ENCODE assay signal across 18 mouse cellular contexts in the genomic region with DNA sequence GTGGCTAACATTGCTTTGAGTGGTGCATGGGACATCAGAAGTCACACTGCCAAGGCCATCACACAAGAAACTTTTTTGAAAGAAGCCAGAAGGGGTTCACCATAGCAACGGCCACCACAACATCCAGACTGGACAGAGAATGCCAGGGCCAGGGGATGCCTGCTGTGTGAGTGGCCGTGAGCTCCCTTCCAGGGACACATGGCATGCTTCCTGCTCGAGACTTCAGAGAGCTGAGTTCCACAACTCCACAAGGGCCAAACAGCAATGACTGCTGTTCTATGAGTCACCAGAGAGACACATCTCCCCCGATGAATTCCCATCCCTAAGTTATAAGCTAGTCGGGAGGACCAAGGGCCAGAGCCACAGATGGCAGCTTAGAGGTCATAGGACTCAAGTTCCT. TPM values are rescaled to one million over a fixed set of nuclear protein-coding genes. Genes with fewer than 3 reads are reported as not detected.
A peak's percentile ranks its signal among the peaks of the same experiment; 100 is the strongest.
DNase-seq lines count a peak whose midpoint lies in the region; ATAC-seq and TF ChIP-seq lines count a peak whose summit lies in the region.
"Had no signal": no experiment of that assay in that cellular context is flagged by ENCODE, and none has a peak within 500 bp of the region (broad histone marks: within the 10 kb centered on the region; RNA-seq: fewer than 3 reads in every experiment).

No protein-coding gene starts in this region.

- no peak for ATAC-seq in midbrain, postnatal 0 days (ENCODE audit: low FRiP score)
- ATAC-seq in midbrain, embryonic 14.5 days (ENCODE audit: low FRiP score, low TSS enrichment) = no peak
- ATAC-seq: forebrain, embryonic 15.5 days; intestine, embryonic 16.5 days had no signal

- H3K9me3 ChIP-seq in midbrain, postnatal 0 days (ENCODE audit: low read length) = no peaks in the 10 kb centered on the region
- H3K9me3 ChIP-seq in midbrain, embryonic 14.5 days (ENCODE audit: control insufficient read depth, low read length) = no peaks in the 10 kb centered on the region
- H3K9me3 ChIP-seq: embryonic facial prominence, embryonic 12.5 days; forebrain, embryonic 15.5 days; heart, embryonic 15.5 days; hindbrain, embryonic 13.5 days had no signal

- TF ChIP-seq CTCF in midbrain, postnatal 0 days (IDR thresholded peaks at IDR 0.05) = no peak

- H3K27me3 ChIP-seq in midbrain, postnatal 0 days (ENCODE audit: insufficient read depth, low read length) = no peaks in the 10 kb centered on the region
- no peaks in the 10 kb centered on the region for H3K27me3 ChIP-seq in midbrain, embryonic 14.5 days (ENCODE audit: control insufficient read depth, insufficient read depth, low read length)
- H3K27me3 ChIP-seq: embryonic facial prominence, embryonic 12.5 days; forebrain, embryonic 15.5 days; heart, embryonic 15.5 days; hindbrain, embryonic 13.5 days had no signal

- H3K36me3 ChIP-seq in midbrain, postnatal 0 days (ENCODE audit: insufficient read depth, low read length) = no peaks in the 10 kb centered on the region
- H3K36me3 ChIP-seq in midbrain, embryonic 14.5 days (ENCODE audit: control insufficient read depth, insufficient read depth, low read length) = peaks cover 21% of the 10 kb centered on the region
- H3K36me3 ChIP-seq: embryonic facial prominence, embryonic 12.5 days; forebrain, embryonic 15.5 days; heart, embryonic 15.5 days had no signal

- H3K9ac ChIP-seq in midbrain, postnatal 0 days (replicated peaks; ENCODE audit: low read length, poor library complexity, severe bottlenecking) = no peak overlapping the region
- no peak overlapping the region for H3K9ac ChIP-seq in midbrain, embryonic 14.5 days (replicated peaks; ENCODE audit: low read length)
- H3K9ac ChIP-seq: embryonic facial prominence, embryonic 12.5 days; forebrain, embryonic 15.5 days; heart, embryonic 15.5 days; hindbrain, embryonic 13.5 days had no signal

- no peak overlapping the region for H3K27ac ChIP-seq in midbrain, postnatal 0 days (ENCODE audit: low read depth, low read length)
- no peak overlapping the region for H3K27ac ChIP-seq in midbrain, embryonic 14.5 days (replicated peaks; ENCODE audit: low read depth, low read length)
- H3K27ac ChIP-seq: embryonic facial prominence, embryonic 12.5 days; forebrain, embryonic 15.5 days; heart, adult 2 months; heart, embryonic 15.5 days had no signal

- H3K4me3 ChIP-seq in midbrain, postnatal 0 days (ENCODE audit: low read depth, low read length) = no peak overlapping the region
- no peak overlapping the region for H3K4me3 ChIP-seq in midbrain, embryonic 14.5 days (replicated peaks; ENCODE audit: low read depth, low read length)
- H3K4me3 ChIP-seq: embryonic facial prominence, embryonic 12.5 days; forebrain, embryonic 15.5 days; heart, adult 2 months; heart, embryonic 15.5 days; hindbrain, embryonic 13.5 days had no signal

- H3K4me2 ChIP-seq in midbrain, postnatal 0 days (ENCODE audit: low read depth, low read length, poor library complexity, severe bottlenecking) = no peak overlapping the region
- H3K4me2 ChIP-seq in midbrain, embryonic 14.5 days (ENCODE audit: low read length) = no peak overlapping the region
- H3K4me2 ChIP-seq: embryonic facial prominence, embryonic 12.5 days; forebrain, embryonic 15.5 days; heart, embryonic 11.5 days; heart, embryonic 15.5 days; hindbrain, embryonic 13.5 days had no signal

- 66% methylated on average over 5 of the region's 5 CpGs for WGBS in midbrain, postnatal 0 days
- WGBS in midbrain, embryonic 14.5 days = 73% methylated on average over 5 of the region's 5 CpGs

- peaks cover 16% of the 10 kb centered on the region for H3K4me1 ChIP-seq in midbrain, postnatal 0 days (ENCODE audit: insufficient read depth, low read length)
- H3K4me1 ChIP-seq in midbrain, embryonic 14.5 days (ENCODE audit: control insufficient read depth, insufficient read depth, low read length) = peaks cover 44% of the 10 kb centered on the region
- H3K4me1 ChIP-seq: heart, embryonic 15.5 days had no signal

- peak; percentile 43 to 65 for DNase-seq in adrenal gland, adult (ENCODE audit: inconsistent age in 2 of 2, low spot score in 1 of 2)
- DNase-seq in adrenal gland, postnatal 4 days (ENCODE audit: low spot score in 2 of 2) = no peak
- DNase-seq in midbrain, postnatal 0 days (ENCODE audit: low spot score) = peak; percentile 47
- DNase-seq in midbrain, embryonic 14.5 days = no peak
- DNase-seq in adrenal gland, postnatal 14 days = peak; percentile 66
- no peak for DNase-seq in thymus, postnatal 25 days
- DNase-seq in retina, embryonic 14.5 days (ENCODE audit: low spot score) = no peak
- DNase-seq: cerebellum, adult 2 months; cerebellum, postnatal 25 days; gastrocnemius, postnatal 10 days; heart, adult 2 months; heart, postnatal 14 days had no signal

RNA-seq across cellular contexts. Expression of a gene that starts 44.7 kb away (rescaled TPM):
- total RNA-seq in adrenal gland, postnatal 4 days (2021) = 1 to 10 TPM; 4.7 to 6.8 TPM
- 11.7 and 14.2 TPM in 2 replicates for total RNA-seq in midbrain, postnatal 0 days (2014; rRNA removed)
- polyA plus RNA-seq in midbrain, postnatal 0 days (2015; fragmentation: Nextera tagmentation; extraction: Ambion mirVana) = 1.1 and 1.4 TPM in 2 replicates
- polyA plus RNA-seq in midbrain, embryonic 14.5 days (2014; fragmentation: Nextera tagmentation; extraction: Ambion mirVana) = 21.7 and 27.4 TPM in 2 replicates
- total RNA-seq in adrenal gland, postnatal 14 days (2021) = 2.3 and 3.6 TPM in 2 replicates

Comparison
In these comparisons a context has a peak if more than half of its experiments do, and no peak if none do; other contexts are left out.
1. DNase-seq: peak in adrenal gland, adult (2 of 2), midbrain, postnatal 0 days (single experiment) and adrenal gland, postnatal 14 days (single experiment); none in adrenal gland, postnatal 4 days (0 of 2), midbrain, embryonic 14.5 days (single experiment), thymus, postnatal 25 days (single experiment) and retina, embryonic 14.5 days (single experiment).